Mouse (Mus musculus) neural tube, embryonic 11.5 days (tissue): ENCODE results near the gene Adgrf3. TPM values are rescaled to one million over a fixed set of nuclear protein-coding genes. Genes with fewer than 3 reads are reported as not detected.

ENCODE experiments used
- ATAC-seq: fragments of 200-750 bp; cut with Nextera tagmentation; 2 replicates; pipeline ENCODE4 v1.8.0; 2017; ENCODE audit warnings: moderate number of reproducible peaks, mild to moderate bottlenecking, moderate TSS enrichment, moderate library complexity; ENCODE audit not compliant: insufficient read depth, low FRiP score, low TSS enrichment
- DNase-seq: peaks from one replicate; pipeline ENCODE4 v3.0.0-alpha.2; 2015; ENCODE audit warnings: low spot score
- H3K27ac ChIP-seq: fragments of 300-500 bp; sonication (generic); 2 replicates; pipeline ENCODE4 v1.5.1; 2014; ENCODE audit warnings: low read depth, mild to moderate bottlenecking, low read length
- H3K27me3 ChIP-seq: fragments of 300-500 bp; sonication (generic); 2 replicates; pipeline ENCODE4 v1.6.1; 2014; ENCODE audit warnings: mild to moderate bottlenecking, low read length, mixed read lengths; ENCODE audit not compliant: control insufficient read depth, insufficient read depth
- H3K36me3 ChIP-seq: fragments of 300-500 bp; sonication (generic); 2 replicates; pipeline ENCODE4 v1.6.1; 2014; ENCODE audit warnings: mild to moderate bottlenecking, low read length, moderate library complexity, mixed read lengths; ENCODE audit not compliant: control insufficient read depth, insufficient read depth
- H3K4me1 ChIP-seq: fragments of 300-500 bp; sonication (generic); 2 replicates; pipeline ENCODE4 v1.6.1; 2014; ENCODE audit warnings: low read length, mixed read lengths; ENCODE audit not compliant: control insufficient read depth, insufficient read depth
- H3K4me2 ChIP-seq: fragments of 300-500 bp; sonication (generic); 2 replicates; pipeline ENCODE4 v1.6.1; 2014; ENCODE audit warnings: low read depth, mild to moderate bottlenecking, moderate library complexity
- H3K4me3 ChIP-seq: fragments of 300-500 bp; sonication (generic); 2 replicates; pipeline ENCODE4 v1.5.1; 2014; ENCODE audit warnings: low read depth, low read length
- H3K9ac ChIP-seq: fragments of 300-500 bp; sonication (generic); 2 replicates; pipeline ENCODE4 v1.6.1; 2014; ENCODE audit warnings: mild to moderate bottlenecking, low read length
- H3K9me3 ChIP-seq: fragments of 300-500 bp; sonication (generic); 2 replicates; pipeline ENCODE4 v1.6.1; 2016; ENCODE audit warnings: low read length; ENCODE audit not compliant: control insufficient read depth
- WGBS: fragments of 180-500 bp; shearing (Covaris S2); extraction: QIAGEN DNeasy Blood & Tissue Kit; methylation state at CpG from one replicate; pipeline ENCODE4 v1.1.7; 2014; 5-methylcytosine and 5-hydroxymethylcytosine counted together
- polyA plus RNA-seq: library from polyadenylated mRNA; unstranded; fragments of >200 nt; fragmentation: Nextera tagmentation; extraction: Ambion mirVana; gene quantifications from 2 replicates; pipeline ENCODE4 v1.2.1, GENCODE M21; 2014

Gene Adgrf3
- polyA plus RNA-seq, 1 experiment from 2014 or later, result not detected

GRCm38 (mm10) chr5:30233042-30233441 lies 27.5 kb upstream of the Adgrf3 start:
- no peak for ATAC-seq
- Histone ChIP-seq H3K36me3 (no peaks in the 10 kb centered on the region), H3K4me3 (peak overlapping the region; percentile 75), H3K9ac (peak overlapping the region; percentile 73), H3K4me2 (peak overlapping the region; percentile 85), H3K27ac (peak overlapping the region; percentile 85), H3K9me3 (no peaks in the 10 kb centered on the region), H3K27me3 (no peaks in the 10 kb centered on the region), H3K4me1 (0 out of 2 replicates have a peak, but pooled peaks cover 9% of the 10 kb centered on the region)
- no peak for DNase-seq
- 5% methylated on average over 15 of the region's 15 CpGs for WGBS

- DNase-seq, result peak; percentile 98
- no peaks in the 10 kb centered on the region for H3K9me3 ChIP-seq
- H3K27me3 ChIP-seq, result no peaks in the 10 kb centered on the region
- peak within 1 kb of the TSS; percentile 85 for H3K4me2 ChIP-seq
- H3K4me1 ChIP-seq, result 0 out of 2 replicates have a peak, but pooled peaks cover 9% of the 10 kb centered on the region
- peak within 1 kb of the TSS; percentile 75 for H3K4me3 ChIP-seq
- ATAC-seq, result peak; percentile 99
- no peaks in the 10 kb centered on the region for H3K36me3 ChIP-seq
- WGBS, result 5% methylated on average over 71 of the region's 71 CpGs
- H3K9ac ChIP-seq, result peak within 1 kb of the TSS; percentile 73
- peak within 1 kb of the TSS; percentile 85 for H3K27ac ChIP-seq
Observed at GRCm38 (mm10) chr5:30232271-30232971, 26.9 kb upstream of the Adgrf3 start, which contains the start of gene Selenoi. Gene Selenoi, plus strand, starts transcription at chr5:30232581.

GRCm38 (mm10) chr5:30231891-30232270 lies 26.4 kb upstream of the Adgrf3 start:
- Histone ChIP-seq H3K27ac (peak overlapping the region; percentile 45; the same call in 1 of the 2 replicates), H3K4me3 (peak overlapping the region; percentile 75), H3K27me3 (no peaks in the 10 kb centered on the region), H3K9ac (peak overlapping the region; percentile 55), H3K36me3 (no peaks in the 10 kb centered on the region), H3K9me3 (no peaks in the 10 kb centered on the region), H3K4me1 (0 out of 2 replicates have a peak, but pooled peaks cover 9% of the 10 kb centered on the region), H3K4me2 (peak overlapping the region; percentile 55)
- DNase-seq (no peak), ATAC-seq (no peak)
- 49% methylated on average over 16 of the region's 16 CpGs for WGBS

- WGBS, result 86% methylated on average over 4 of the region's 4 CpGs
- 0 out of 2 replicates have a peak, but pooled peaks cover 9% of the 10 kb centered on the region for H3K4me1 ChIP-seq
- H3K27me3 ChIP-seq, result no peaks in the 10 kb centered on the region
- no peak overlapping the region for H3K4me3 ChIP-seq
- H3K9me3 ChIP-seq, result no peaks in the 10 kb centered on the region
- no peak for DNase-seq
- no peak for ATAC-seq
- no peak overlapping the region for H3K4me2 ChIP-seq
- H3K36me3 ChIP-seq, result no peaks in the 10 kb centered on the region
- no peak overlapping the region for H3K27ac ChIP-seq
- no peak overlapping the region for H3K9ac ChIP-seq
Observed at GRCm38 (mm10) chr5:30230901-30231300, 25.4 kb upstream of the Adgrf3 start.

- DNase-seq (no peak), ATAC-seq (no peak)
- Histone ChIP-seq H3K27me3 (no peaks in the 10 kb centered on the region), H3K36me3 (no peaks in the 10 kb centered on the region), H3K9ac (no peak overlapping the region), H3K27ac (no peak overlapping the region), H3K4me1 (no peaks in the 10 kb centered on the region), H3K4me2 (no peak overlapping the region), H3K9me3 (no peaks in the 10 kb centered on the region), H3K4me3 (no peak overlapping the region)
- WGBS, result 97% methylated on average over 8 of the region's 8 CpGs
Observed at GRCm38 (mm10) chr5:30222681-30223080, 17.2 kb upstream of the Adgrf3 start.

- 89% methylated on average over 8 of the region's 8 CpGs for WGBS
- Histone ChIP-seq H3K9me3 (no peaks in the 10 kb centered on the region), H3K4me3 (no peak overlapping the region), H3K9ac (no peak overlapping the region), H3K27ac (no peak overlapping the region), H3K27me3 (no peaks in the 10 kb centered on the region), H3K4me1 (no peaks in the 10 kb centered on the region), H3K4me2 (no peak overlapping the region), H3K36me3 (no peaks in the 10 kb centered on the region)
- ATAC-seq (no peak), DNase-seq (no peak)
Observed at GRCm38 (mm10) chr5:30220666-30221065, 15.1 kb upstream of the Adgrf3 start.

- Histone ChIP-seq H3K4me2 (no peak overlapping the region), H3K4me1 (no peaks in the 10 kb centered on the region), H3K4me3 (no peak overlapping the region), H3K36me3 (no peaks in the 10 kb centered on the region), H3K9ac (no peak overlapping the region), H3K9me3 (no peaks in the 10 kb centered on the region), H3K27ac (no peak overlapping the region), H3K27me3 (no peaks in the 10 kb centered on the region)
- no peak for ATAC-seq
- DNase-seq, result no peak
- WGBS, result 84% methylated on average over 2 of the region's 2 CpGs
Observed at GRCm38 (mm10) chr5:30219715-30220114, 14.2 kb upstream of the Adgrf3 start.

GRCm38 (mm10) chr5:30215970-30216369 lies 10.4 kb upstream of the Adgrf3 start:
- DNase-seq (no peak), ATAC-seq (no peak)
- Histone ChIP-seq H3K4me3 (no peak overlapping the region), H3K4me2 (no peak overlapping the region), H3K27ac (no peak overlapping the region), H3K27me3 (no peaks in the 10 kb centered on the region), H3K36me3 (no peaks in the 10 kb centered on the region), H3K9ac (no peak overlapping the region), H3K9me3 (no peaks in the 10 kb centered on the region), H3K4me1 (no peaks in the 10 kb centered on the region)
- WGBS, result 80% methylated on average over 5 of the region's 5 CpGs

- Histone ChIP-seq H3K4me2 (no peak overlapping the region), H3K27me3 (no peaks in the 10 kb centered on the region), H3K36me3 (no peaks in the 10 kb centered on the region), H3K4me3 (no peak overlapping the region), H3K9ac (no peak overlapping the region), H3K9me3 (no peaks in the 10 kb centered on the region), H3K4me1 (no peaks in the 10 kb centered on the region), H3K27ac (no peak overlapping the region)
- DNase-seq (peak; percentile 48), ATAC-seq (no peak)
- 12% methylated on average over 4 of the region's 4 CpGs for WGBS
Observed at GRCm38 (mm10) chr5:30214889-30215288, 9.4 kb upstream of the Adgrf3 start.
